Mouse (Mus musculus): ENCODE measurements around the gene Cela3b. TPM values are rescaled to one million over a fixed set of nuclear protein-coding genes. Genes with fewer than 3 reads are reported as not detected.

Gene Cela3b
- total RNA-seq, 1 experiment from 2014 or later: not detected

DNA sequence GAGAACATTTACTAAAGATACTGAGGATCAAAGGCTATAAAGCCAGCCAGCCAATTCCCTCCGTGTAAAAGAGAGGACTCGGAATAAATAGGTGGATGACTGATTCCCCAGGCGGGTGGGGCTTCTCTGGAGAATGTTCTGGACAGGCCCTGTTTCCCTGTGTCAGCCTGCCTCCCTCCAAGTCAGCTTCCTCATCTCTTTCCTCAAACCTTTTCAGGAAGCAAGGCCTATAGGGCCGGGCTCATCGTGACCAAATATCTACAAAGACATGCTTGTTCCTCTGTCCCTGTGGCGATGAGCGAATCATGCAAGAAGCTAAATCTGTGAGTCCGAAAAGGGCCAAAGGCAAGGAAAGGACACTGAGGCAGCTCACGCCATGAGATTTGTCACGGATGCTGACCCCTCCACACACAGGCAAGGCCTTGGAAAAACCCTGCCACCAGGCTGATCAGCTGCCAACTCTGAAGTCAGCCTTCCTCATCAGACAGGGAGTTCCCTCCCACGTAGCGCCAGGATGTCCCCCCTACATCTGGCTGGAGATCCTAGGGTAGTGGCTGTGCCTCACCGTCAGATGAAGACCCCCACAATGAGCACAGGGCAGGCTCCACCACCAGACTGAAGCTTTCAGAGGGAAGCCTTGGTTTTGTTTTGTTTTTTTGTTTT is 34.9 kb upstream of the Cela3b start:
- no peak for ATAC-seq (replicated peaks; ENCODE audit: insufficient number of reproducible peaks, low FRiP score, low TSS enrichment, poor library complexity, severe bottlenecking)

DNA sequence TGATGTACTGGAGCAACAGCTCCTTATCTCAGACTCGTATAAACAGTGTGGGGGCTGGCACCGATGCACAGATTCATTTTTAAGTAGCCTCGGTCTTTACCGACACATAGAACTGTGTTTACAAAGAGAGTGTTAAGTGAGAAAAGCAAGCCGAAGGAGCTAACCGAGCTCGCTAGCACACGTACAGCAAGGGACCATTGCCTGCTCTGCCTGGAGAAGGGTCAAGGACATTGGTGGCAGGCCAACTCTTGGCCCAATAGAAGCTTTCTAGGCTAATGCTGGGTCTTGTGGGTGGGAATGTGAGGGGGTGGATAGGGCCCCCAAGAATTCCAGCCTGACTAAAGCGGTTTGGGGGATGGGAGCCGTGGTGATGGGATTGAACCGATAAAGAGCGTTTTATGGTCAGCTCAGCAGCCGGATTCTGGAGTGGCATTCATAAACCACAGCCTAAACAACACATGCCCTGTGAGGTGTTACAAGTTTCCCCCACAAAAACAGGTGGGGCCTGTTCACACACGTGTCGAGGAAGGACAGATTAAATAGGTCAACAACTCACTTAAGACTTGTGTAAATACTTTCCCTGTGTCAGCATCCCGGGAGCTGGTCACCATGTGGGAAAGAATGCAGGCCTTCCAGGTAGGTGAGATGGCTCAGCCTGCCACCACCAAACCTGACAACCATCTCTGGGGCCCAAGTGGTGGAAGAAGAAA is 31.8 kb upstream of the Cela3b start:
- no peak for ATAC-seq (replicated peaks; ENCODE audit: insufficient number of reproducible peaks, low FRiP score, low TSS enrichment, poor library complexity, severe bottlenecking)

DNA sequence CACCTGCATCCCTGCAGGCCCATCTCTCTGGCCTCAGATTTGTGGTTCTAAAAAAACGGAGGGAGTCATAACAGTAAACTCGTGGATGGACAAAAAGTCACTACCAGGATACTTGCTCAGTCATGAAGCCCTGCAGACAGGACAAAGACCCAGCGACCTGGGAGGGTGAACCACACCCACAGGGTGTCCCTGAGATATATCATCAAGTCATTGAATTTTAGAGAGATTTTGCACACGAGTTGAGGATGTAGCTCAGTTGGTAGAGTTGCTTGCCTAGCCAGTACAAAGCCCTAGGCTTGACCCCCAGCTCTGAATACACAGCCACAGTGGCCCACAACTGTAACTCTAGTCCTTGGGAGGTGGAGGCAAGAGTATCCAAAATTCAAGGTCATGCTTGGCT is 30.9 kb upstream of the Cela3b start:
- ATAC-seq (replicated peaks; ENCODE audit: insufficient number of reproducible peaks, low FRiP score, low TSS enrichment, poor library complexity, severe bottlenecking): no peak

DNA sequence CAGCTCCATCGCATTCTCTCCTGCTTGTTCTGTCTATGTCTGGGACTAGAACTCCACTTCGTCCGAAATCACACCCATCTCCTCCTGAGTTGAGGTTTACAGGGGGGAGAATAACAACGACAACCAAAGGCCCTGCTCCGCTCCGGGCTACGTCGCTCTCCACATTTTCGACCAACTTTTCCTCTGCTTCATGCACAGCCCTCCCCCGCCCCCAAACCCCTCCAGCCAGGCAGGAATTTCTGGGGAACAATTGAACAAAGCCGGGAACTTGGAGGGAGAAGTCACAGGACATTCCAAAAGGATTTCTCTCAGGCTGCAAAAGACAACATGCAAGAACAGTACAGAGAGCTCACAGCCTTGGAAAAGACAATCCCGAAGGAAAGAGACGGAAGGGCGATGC is 30.3 kb upstream of the Cela3b start:
- ATAC-seq (replicated peaks; ENCODE audit: insufficient number of reproducible peaks, low FRiP score, low TSS enrichment, poor library complexity, severe bottlenecking): no peak

DNA sequence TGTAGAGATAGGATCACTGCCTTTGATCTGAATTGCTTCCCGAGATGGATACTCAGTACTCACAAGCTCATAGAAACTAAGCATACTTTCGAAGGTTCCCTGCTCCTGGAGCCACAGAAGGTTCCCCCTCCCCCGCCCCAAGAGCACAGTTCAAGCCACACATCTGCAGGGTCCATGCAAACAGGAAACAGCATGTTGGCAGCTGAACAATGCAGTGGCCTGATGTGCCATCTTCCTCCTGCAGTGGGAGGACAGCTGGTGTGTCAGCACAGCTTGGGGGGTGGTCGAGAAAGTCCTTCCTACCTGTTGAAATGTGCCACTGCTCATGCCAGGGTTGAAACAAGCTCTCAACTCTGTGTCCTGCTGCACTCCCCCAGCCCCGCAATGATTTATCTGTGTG is 28.5 kb upstream of the Cela3b start:
- no peak for ATAC-seq (replicated peaks; ENCODE audit: insufficient number of reproducible peaks, low FRiP score, low TSS enrichment, poor library complexity, severe bottlenecking)

DNA sequence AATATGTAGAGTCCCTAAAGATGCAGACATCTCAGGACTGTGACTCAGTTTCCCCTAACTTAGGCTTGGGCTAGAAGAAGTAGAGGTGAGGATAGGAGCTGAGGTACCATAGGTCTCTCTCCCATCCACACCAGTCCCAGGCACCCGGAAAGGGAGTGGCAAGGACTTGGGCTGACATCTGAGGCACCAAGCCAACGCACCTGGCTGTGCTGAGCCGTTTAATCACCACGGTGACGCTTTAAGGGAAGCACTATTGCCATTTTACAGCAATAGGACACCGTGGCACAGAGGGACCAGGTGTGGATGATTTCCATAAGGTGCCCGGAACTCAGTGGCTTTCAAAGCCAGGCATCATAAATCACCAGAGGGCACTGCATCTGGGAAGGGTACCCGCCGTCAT is 28.0 kb upstream of the Cela3b start:
- no peak for ATAC-seq (replicated peaks; ENCODE audit: insufficient number of reproducible peaks, low FRiP score, low TSS enrichment, poor library complexity, severe bottlenecking)

DNA sequence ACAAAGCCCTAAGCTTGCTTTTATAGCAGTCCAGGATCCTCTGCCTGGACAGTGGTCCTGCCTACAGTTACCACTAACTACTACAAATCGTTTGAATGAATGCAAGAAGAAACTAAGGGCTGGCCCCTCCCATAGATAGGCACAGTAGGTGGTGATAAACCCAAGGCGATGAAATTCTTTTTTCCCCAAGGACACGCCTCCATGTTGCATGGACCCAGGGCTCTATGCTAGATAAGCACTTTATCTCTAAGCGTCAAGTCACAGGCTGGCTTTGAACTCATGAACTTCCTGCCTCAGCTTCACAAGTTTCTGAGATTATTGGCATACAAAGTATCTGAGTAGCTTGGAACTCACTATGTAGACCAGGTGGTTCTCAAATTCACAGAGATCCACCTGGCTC is 27.0 kb upstream of the Cela3b start:
- ATAC-seq (replicated peaks; ENCODE audit: insufficient number of reproducible peaks, low FRiP score, low TSS enrichment, poor library complexity, severe bottlenecking): no peak

DNA sequence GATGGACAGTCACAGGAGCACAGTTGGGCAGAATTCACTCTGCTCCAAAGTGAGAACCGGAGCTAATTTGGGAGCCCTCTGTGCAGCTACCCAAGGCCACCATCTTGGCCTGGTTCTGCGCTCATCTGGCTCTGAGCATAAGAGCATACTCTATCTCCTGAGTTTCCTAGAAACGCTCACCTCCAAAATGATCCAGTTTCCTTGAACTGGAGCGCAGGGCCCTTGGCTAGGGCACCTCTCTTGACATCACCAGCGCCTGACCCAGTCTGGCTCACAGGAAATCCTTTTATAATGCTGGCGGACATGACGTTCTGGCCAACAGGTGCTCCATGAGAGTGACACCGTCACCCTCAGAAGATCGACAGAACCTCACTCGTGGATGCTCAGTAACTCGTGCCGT is 26.2 kb upstream of the Cela3b start:
- ATAC-seq (replicated peaks; ENCODE audit: insufficient number of reproducible peaks, low FRiP score, low TSS enrichment, poor library complexity, severe bottlenecking): no peak

DNA sequence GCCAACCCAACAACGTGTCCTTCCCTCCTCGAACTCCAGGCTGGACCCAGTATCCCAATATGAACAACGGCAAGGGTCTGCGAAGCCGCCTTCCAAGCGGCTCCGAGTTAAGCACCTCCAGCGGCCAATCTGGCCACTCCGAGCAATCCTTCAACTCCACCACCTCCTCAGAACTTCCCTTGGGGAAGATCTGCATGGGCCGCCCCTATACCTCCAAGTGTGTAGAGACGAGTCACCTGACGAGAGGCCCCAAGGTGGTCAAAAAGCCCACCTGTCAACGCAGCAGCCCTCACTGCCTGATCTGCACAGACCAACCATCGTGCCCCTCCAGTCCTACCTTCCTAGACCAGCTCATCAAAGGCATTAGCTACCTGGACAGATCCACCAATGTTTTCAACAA is 24.2 kb upstream of the Cela3b start:
- ATAC-seq (replicated peaks; ENCODE audit: insufficient number of reproducible peaks, low FRiP score, low TSS enrichment, poor library complexity, severe bottlenecking): no peak

DNA sequence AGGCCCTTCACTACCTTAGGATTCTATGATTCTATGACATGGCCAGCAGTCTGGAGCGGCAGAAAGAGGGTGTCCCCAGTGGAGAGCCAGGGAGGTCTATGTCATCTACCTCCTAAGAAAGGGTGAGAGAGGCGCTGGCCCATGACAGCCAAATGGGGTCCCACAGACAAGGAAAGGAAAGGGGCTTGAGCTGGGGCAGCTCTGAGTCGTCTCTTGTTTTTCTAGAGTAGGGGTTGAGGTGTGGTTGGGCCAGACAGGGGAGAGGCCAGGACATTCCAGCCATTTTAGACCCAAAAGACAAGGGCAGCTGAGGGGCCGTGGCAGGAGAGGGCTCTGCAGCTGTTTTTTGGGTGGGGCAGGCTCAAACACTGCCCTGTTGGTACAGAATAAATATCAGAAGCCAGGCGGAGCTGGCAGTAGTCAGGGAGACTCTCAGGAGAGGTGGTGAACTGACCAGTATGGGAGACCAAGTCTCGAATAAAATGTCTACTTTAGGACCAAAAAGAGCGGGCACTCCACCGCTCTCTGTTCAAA is 23.0 kb upstream of the Cela3b start, which contains the start of gene 1700013G24Rik:
Gene 1700013G24Rik (plus strand): TSS at position 51 of the 534 bp plus-strand sequence.
- ATAC-seq (replicated peaks; ENCODE audit: insufficient number of reproducible peaks, low FRiP score, low TSS enrichment, poor library complexity, severe bottlenecking): no peak

DNA sequence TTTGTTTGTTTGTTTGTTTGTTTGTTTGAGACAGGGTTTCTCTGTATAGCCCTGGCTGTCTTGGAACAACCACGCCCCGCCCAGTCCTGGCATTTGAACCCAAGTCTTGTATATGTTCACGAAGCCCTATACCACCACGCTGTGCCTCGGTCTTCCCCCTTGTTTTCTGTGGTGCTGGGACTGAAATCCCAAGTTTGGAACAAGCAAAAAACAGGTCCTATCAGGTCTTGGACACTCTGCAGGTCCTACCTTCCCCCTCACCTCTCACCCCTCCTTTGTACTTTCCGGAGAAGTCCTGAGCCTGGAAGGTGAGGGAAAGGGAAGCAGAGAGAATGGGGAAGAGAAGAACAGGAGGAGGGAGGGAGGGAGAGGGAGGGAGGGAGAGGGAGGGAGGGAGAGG is 21.9 kb upstream of the Cela3b start:
- ATAC-seq (replicated peaks; ENCODE audit: insufficient number of reproducible peaks, low FRiP score, low TSS enrichment, poor library complexity, severe bottlenecking): no peak

DNA sequence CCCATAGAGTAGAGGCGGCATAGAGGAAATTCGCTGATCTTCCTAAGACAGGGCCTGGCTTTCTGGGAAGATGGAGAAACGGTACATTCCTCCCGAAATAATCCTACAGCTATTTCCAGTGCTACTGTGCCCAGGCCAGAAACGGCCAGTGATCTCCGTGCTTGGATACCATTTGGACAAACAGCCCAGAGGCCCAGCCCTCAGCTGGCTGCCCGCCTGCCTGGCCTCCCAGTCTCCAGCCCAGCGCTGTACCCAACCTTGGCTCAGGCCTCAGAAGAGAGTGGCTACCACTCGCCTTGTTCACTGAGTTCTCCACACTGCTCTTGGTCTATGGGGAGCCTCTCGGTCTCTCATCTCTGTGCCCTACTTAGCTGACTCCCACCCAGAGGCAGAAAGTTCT is 19.4 kb upstream of the Cela3b start:
- ATAC-seq (replicated peaks; ENCODE audit: insufficient number of reproducible peaks, low FRiP score, low TSS enrichment, poor library complexity, severe bottlenecking): no peak

DNA sequence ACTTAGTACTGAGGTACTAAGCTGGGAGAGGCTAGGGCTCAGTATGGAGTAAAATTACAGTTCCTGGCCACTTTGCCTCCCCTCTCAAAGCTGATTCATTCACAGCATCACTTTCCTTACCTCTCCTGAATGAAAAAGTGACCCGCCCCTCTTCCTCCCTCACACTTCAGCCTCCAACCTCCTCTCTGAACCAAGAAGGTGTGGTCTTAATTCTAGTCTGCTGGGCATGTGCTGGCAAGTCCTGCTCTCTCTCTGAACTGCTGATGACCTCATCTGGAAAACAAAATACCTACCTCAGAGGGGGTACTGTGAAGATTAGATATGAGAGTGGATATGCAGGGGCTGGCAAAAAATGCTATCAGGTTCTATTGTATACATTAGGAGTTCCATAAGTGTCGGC is 18.8 kb upstream of the Cela3b start:
- no peak for ATAC-seq (replicated peaks; ENCODE audit: insufficient number of reproducible peaks, low FRiP score, low TSS enrichment, poor library complexity, severe bottlenecking)

DNA sequence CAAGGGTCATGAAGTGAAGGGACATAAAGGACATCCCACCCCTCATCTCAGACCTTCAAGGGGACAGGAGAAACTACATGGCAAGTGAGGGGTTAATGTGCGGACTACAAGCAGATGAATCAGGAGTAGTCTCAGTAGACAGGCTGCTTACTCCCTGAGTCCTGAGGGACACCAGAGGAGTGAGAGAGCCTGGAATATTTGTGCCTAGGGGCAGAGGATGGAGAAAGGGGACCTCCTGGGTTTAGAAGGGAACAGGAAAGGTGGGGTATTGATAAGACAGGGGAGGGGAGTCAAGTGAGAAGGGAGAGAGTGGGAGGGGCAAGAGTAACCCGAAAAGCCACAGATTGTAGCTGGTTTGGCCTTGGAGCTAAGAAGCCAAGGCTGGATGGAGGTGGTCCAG is 18.3 kb upstream of the Cela3b start:
- no peak for ATAC-seq (replicated peaks; ENCODE audit: insufficient number of reproducible peaks, low FRiP score, low TSS enrichment, poor library complexity, severe bottlenecking)

DNA sequence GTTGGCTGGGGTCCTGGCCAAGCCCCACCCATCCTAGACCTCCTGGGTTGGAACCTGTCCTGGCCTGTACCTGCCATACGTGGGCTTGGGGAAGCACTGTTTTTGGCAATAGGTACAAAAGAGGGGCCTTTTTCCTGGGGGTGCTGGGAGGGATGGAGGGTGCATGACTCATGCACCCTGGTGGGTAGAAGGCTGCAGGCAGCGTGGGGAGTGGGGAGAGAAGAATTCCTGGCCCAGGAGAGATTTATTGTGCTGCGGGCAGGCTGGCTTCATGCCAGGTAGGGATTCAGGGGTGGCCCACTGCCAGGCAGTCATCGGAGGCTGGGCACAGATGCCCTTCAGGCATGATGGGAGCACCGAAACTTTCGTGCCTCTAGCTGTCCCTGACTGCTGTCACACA is 17.9 kb upstream of the Cela3b start:
- ATAC-seq (replicated peaks; ENCODE audit: insufficient number of reproducible peaks, low FRiP score, low TSS enrichment, poor library complexity, severe bottlenecking): no peak

DNA sequence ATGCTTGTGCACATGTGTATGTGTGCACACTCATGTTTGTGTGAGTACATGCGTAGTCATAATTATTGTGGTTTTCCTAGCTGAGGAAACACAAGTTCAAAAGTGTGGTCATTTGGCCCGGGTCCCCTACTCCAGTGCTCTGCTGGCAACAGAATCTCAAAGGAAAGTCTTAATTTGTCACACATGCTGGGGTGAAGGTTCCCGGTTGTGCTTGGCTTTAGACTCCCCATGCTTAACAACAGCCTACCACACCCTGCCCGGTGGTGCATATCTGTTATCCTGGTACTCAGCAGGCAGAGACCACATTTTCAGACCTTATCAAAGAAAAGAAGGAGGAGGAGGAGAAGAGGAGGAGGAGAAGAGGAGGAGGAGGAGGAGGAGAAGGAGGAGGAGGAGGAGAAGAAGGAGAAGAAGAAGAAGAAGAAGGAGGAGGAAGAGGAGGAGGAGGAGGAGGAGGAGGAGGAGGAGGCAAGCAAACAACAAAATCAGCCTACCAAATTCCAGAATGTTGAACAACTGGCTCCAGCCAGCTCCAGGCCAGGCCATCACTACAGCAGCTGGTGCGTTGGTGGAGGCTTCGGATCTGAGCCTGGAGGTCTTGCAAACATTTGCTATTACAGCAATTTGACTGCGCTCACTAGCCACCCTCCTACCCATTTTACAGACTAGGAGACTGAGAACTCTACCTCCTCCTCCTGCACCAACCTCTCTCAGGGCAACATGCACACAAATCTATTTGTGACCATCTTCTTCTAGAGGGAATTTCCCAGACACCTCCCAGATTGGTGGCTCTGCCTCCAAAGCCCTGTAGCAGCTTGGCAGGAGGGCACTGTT is 17.2 kb upstream of the Cela3b start:
- ATAC-seq (replicated peaks; ENCODE audit: insufficient number of reproducible peaks, low FRiP score, low TSS enrichment, poor library complexity, severe bottlenecking): no peak

DNA sequence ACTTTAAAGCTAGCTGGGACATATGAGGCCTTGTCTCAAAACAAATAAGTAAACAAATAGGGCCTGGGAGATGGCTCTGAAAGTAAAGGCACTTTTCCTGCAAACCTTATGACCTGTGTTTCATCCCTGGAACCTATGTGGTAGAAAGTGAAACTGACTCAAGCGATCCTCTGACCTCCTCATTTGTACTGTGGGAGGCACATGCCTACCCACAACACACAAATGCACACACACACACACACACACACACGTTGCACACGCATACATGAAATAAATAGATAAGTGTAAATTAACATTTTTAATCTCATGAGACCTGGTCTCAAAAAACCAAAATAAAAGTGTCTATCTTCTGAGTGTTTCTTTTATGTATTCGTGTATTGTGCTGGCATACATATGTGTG is 15.5 kb upstream of the Cela3b start:
- ATAC-seq (replicated peaks; ENCODE audit: insufficient number of reproducible peaks, low FRiP score, low TSS enrichment, poor library complexity, severe bottlenecking): no peak

DNA sequence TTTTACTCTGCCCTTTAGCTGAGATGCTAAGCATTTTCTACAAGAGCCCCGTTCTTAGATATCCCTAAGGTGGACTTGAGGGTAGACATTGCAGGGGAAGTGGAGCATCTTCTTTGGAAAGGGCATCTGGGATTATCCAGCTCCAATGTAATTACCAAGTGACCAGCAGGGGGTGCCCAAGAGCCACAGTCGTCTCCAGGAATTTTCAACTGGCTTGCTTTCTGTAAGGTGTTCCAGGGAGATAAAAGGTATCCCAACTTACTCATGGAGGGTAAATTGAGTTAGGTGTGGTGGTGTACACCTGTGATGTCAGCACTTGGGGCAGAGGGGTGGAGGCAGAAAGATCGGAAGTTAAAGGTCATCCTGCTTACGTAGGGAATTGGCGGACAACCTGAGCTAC is 13.3 kb upstream of the Cela3b start:
- ATAC-seq (replicated peaks; ENCODE audit: insufficient number of reproducible peaks, low FRiP score, low TSS enrichment, poor library complexity, severe bottlenecking): no peak

DNA sequence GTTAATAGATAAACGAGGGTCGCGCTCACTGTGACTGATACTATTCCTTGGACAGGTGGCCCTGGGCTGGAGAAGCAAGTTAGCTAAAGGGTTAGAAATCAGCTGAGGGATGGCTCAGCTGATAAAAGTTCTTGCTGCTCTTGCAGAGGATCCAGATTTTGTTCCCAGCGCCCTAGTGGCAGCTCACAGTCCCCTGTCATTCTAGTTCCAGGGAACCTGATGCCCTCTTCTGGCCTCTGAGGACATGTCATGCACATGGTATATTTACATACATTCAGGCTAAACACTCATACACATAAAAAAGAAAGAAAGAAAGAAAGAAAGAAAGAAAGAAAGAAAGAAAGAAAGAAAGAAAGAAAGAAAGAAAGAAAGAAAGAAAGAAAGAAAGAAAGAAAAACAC is 11.0 kb upstream of the Cela3b start:
- no peak for ATAC-seq (replicated peaks; ENCODE audit: insufficient number of reproducible peaks, low FRiP score, low TSS enrichment, poor library complexity, severe bottlenecking)

DNA sequence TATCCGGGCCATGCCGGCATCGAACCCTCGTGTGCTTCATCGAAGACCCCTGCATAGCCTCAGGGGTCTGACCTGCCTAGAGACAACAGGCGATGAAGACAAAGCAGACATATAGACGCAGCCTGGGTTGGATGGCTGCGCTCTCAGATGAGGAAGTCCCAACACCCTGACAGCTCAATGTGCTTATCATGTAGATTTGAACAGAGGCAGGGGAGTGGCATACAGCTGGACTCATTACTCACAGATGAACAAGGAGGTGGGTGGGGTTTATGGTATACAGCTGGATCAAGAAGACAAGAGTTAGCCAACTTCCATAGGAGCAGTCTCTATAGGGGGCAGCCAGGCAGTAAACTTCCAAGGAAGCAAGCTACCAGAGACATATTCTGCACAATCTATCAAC is 8.5 kb upstream of the Cela3b start:
- no peak for ATAC-seq (replicated peaks; ENCODE audit: insufficient number of reproducible peaks, low FRiP score, low TSS enrichment, poor library complexity, severe bottlenecking)

All from monocyte, adult 5-6 weeks (primary cell).